Mouse (Mus musculus) adrenal gland, postnatal 25 days (tissue): Measurements from ENCODE around the gene Mga. TPM values are rescaled to one million over a fixed set of nuclear protein-coding genes. Genes with fewer than 3 reads are reported as not detected.

Experiments used
- microRNA-seq, 2 experiments: library from miRNA; unstranded; fragments of <30 nt; microRNA quantifications; one replicate each; pipeline ENCODE4 v1.2.0; 2021
- total RNA-seq: library from RNA; stranded (reverse); gene quantifications from 2 replicates; pipeline ENCODE4 v1.2.3, GENCODE M21; 2021

Mga gene
- total RNA-seq, 1 experiment from 2014 or later: 57.8 TPM

Small RNA genes within 50 kb of the gene (microRNA-seq; reads per million reads assigned to microRNA genes)
- gene Mir7665: 0.34 to 0.36 reads per million in 2 experiments

Other genes with a start within 250 kb of the Mga start
- gene Ndufaf1, start 234.4 kb upstream of the Mga start, total RNA-seq: 35.6 and 48.1 TPM in 2 replicates
- 29.9 and 30.5 TPM in 2 replicates for gene Rtf1, start 222.2 kb upstream of the Mga start, total RNA-seq
- gene Itpka, start 154.9 kb upstream of the Mga start, total RNA-seq: 2.9 and 3.2 TPM in 2 replicates
- gene Ltk, start 136.8 kb upstream of the Mga start, total RNA-seq: 1.5 and 1.7 TPM in 2 replicates
- gene Rpap1, start 109.7 kb upstream of the Mga start, total RNA-seq: 20.7 and 26.8 TPM in 2 replicates
- gene Tyro3, start 99.5 kb upstream of the Mga start, total RNA-seq: 4.5 and 7.2 TPM in 2 replicates
- 15.3 and 23.0 TPM in 2 replicates for gene Mapkbp1, start 75.5 kb downstream of the Mga start, total RNA-seq
- gene Jmjd7, start 130.3 kb downstream of the Mga start, total RNA-seq: 11.3 and 13.0 TPM in 2 replicates
- gene Gm28042, start 130.3 kb downstream of the Mga start, total RNA-seq: 2.6 and 2.8 TPM in 2 replicates
- gene Pla2g4b, start 136.2 kb downstream of the Mga start, total RNA-seq: 2.7 and 3.9 TPM in 2 replicates